Mouse (Mus musculus) C2C12 (cell line): ENCODE data around the gene Gm20388. TPM values are rescaled to one million over a fixed set of nuclear protein-coding genes. Genes with fewer than 3 reads are reported as not detected.

Source experiments
- H3K27me3 ChIP-seq: one replicate; pipeline ENCODE4 v1.6.1; 2011; ENCODE audit not compliant: control insufficient read depth, insufficient read depth, insufficient read length
- H3K36me3 ChIP-seq: one replicate; pipeline ENCODE4 v1.6.1; 2011; ENCODE audit not compliant: control insufficient read depth, insufficient read depth
- H3K4me3 ChIP-seq: one replicate; pipeline ENCODE4 v1.5.1; 2011; ENCODE audit warnings: mild to moderate bottlenecking, control low read depth; ENCODE audit not compliant: poor library complexity, insufficient read depth, severe bottlenecking
- H3K79me2 ChIP-seq: one replicate; pipeline ENCODE4 v1.6.1; 2011; ENCODE audit not compliant: control insufficient read depth, insufficient read depth
- H3K79me3 ChIP-seq: one replicate; pipeline ENCODE4 v1.6.1; 2011; ENCODE audit warnings: low read depth, control low read depth
- H3ac ChIP-seq: one replicate; pipeline ENCODE3; 2011; ENCODE audit warnings: low read depth; ENCODE audit not compliant: control insufficient read depth, insufficient read length
- CEBPB ChIP-seq: IDR thresholded peaks from one replicate; pipeline ENCODE4 v1.6.1; 2011; ENCODE audit warnings: low read depth, mild to moderate bottlenecking, control low read depth, moderate library complexity
- CTCF ChIP-seq: IDR thresholded peaks from one replicate; pipeline ENCODE4 v1.5.1; 2011; ENCODE audit not compliant: control insufficient read depth, insufficient read depth, insufficient read length
- FOSL1 ChIP-seq: IDR thresholded peaks from one replicate; pipeline ENCODE4 v1.8.0; 2011; ENCODE audit warnings: mild to moderate bottlenecking, low read length; ENCODE audit not compliant: poor library complexity, insufficient read depth, severe bottlenecking
- MAX ChIP-seq: IDR thresholded peaks from one replicate; pipeline ENCODE4 v1.6.1; 2011; ENCODE audit warnings: mild to moderate bottlenecking, control low read depth
- MYOD1 ChIP-seq: IDR thresholded peaks from one replicate; pipeline ENCODE4 v1.6.1; 2011; ENCODE audit warnings: low read depth; ENCODE audit not compliant: control insufficient read depth, insufficient read length
- MYOG ChIP-seq: IDR thresholded peaks from one replicate; pipeline ENCODE4 v1.6.1; 2011; ENCODE audit not compliant: control insufficient read depth, insufficient read length; ENCODE audit errors: extremely low read depth
- USF1 ChIP-seq: IDR thresholded peaks from one replicate; pipeline ENCODE4 v1.6.1; 2011; ENCODE audit warnings: low read depth, mild to moderate bottlenecking, control low read depth, moderate library complexity
- polyA plus RNA-seq: library from polyadenylated mRNA; unstranded; fragments of >200 nt; fragmentation: generic; extraction: Trizol; gene quantifications from one replicate; pipeline ENCODE4 v1.2.1, GENCODE M21; 2012; ENCODE audit warnings: missing spikeins

Gm20388 gene
- polyA plus RNA-seq, 1 experiment: 15.0 TPM

DNA sequence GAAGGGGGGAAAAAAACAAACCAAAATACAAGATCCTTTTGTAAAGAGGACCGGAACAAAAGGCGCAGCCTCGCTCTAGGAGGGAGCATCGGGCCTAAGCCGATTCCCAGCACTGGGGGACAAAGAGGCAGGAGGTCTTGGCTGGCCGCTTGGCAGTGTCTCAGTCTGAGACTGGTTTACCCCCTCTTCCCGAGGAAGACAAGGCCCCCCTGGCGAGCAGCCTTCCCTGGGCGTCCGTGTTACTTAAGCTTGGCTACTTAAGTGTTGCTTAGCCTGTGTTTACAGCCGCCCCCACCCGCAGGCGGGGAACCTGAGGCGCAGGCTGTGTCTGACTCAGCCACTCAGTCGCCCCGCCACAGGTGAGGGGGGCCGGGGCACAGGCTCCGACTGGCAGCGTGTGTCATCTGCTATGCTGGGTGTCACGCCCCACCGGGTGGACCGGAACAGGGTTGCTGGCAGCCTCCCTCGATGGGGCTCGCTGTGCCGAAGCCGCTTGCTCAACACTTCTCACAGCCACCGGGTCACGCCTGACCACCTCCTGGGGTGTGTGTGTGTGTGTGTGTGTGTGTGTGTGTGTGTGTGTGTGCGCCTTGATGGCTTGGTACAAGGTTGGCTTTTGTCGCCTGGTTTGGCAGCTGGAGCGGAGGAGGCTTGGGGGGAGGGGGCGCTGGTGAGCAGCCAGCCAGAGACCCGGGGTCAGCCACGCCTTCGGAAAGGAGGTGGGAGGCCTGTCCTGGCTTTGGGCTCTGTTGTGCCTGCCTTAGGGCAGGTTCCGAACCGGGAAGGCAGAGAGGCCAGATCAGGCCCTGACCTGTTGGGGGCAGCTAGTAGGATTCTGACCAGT lies 628.0 kb downstream of the Gm20388 start:
- Histone ChIP-seq H3ac (peak overlapping the region; percentile 60), H3K36me3 (no peaks in the 10 kb centered on the region), H3K4me3 (peak overlapping the region; percentile 44), H3K27me3 (no peaks in the 10 kb centered on the region), H3K79me3 (peaks cover 19% of the 10 kb centered on the region), H3K79me2 (peaks cover 56% of the 10 kb centered on the region)
- TF ChIP-seq FOSL1: no peak
- TF ChIP-seq MYOG: no peak
- no peak for TF ChIP-seq USF1
- TF ChIP-seq MAX: peak; percentile 8
- peak; percentile 63 for TF ChIP-seq CEBPB
- no peak for TF ChIP-seq MYOD1
- no peak for TF ChIP-seq CTCF

GRCm38 (mm10) chr8:120539381-120539774 lies 628.7 kb downstream of the Gm20388 start:
- Histone ChIP-seq H3K4me3 (no peak overlapping the region), H3ac (no peak overlapping the region), H3K36me3 (no peaks in the 10 kb centered on the region), H3K79me2 (peaks cover 64% of the 10 kb centered on the region), H3K27me3 (no peaks in the 10 kb centered on the region), H3K79me3 (peaks cover 21% of the 10 kb centered on the region)
- no peak for TF ChIP-seq MAX
- no peak for TF ChIP-seq USF1
- TF ChIP-seq FOSL1: no peak

- Histone ChIP-seq H3K36me3 (no peaks in the 10 kb centered on the region), H3K79me3 (peaks cover 26% of the 10 kb centered on the region), H3ac (no peak overlapping the region), H3K79me2 (peaks cover 70% of the 10 kb centered on the region), H3K4me3 (no peak overlapping the region), H3K27me3 (no peaks in the 10 kb centered on the region)
- TF ChIP-seq USF1: no peak
- TF ChIP-seq MYOG: no peak
- TF ChIP-seq MYOD1: no peak
- no peak for TF ChIP-seq FOSL1
- no peak for TF ChIP-seq CTCF
- TF ChIP-seq CEBPB: no peak
- TF ChIP-seq MAX: no peak
Measured at GRCm38 (mm10) chr8:120539775-120540625, 629.4 kb downstream of the Gm20388 start.

GRCm38 (mm10) chr8:120542995-120543394 lies 632.4 kb downstream of the Gm20388 start:
- Histone ChIP-seq H3K79me2 (peaks cover 100% of the 10 kb centered on the region), H3K4me3 (no peak overlapping the region), H3K79me3 (peaks cover 48% of the 10 kb centered on the region), H3K27me3 (no peaks in the 10 kb centered on the region), H3ac (no peak overlapping the region), H3K36me3 (no peaks in the 10 kb centered on the region)
- TF ChIP-seq CTCF (no peak), MYOG (no peak), FOSL1 (no peak), CEBPB (no peak), USF1 (no peak), MAX (no peak), MYOD1 (no peak)

- H3K79me3 ChIP-seq: peaks cover 50% of the 10 kb centered on the region
- H3K4me3 ChIP-seq: no peak overlapping the region
- TF ChIP-seq USF1 (no peak), MYOG (no peak), MYOD1 (no peak), FOSL1 (no peak)
- no peaks in the 10 kb centered on the region for H3K36me3 ChIP-seq
- H3K79me2 ChIP-seq: peaks cover 100% of the 10 kb centered on the region
- H3ac ChIP-seq: no peak overlapping the region
- no peaks in the 10 kb centered on the region for H3K27me3 ChIP-seq
Measured at GRCm38 (mm10) chr8:120543416-120544055, 632.9 kb downstream of the Gm20388 start.
